Mouse (Mus musculus) kidney, postnatal 36 days (tissue): ENCODE measurements around the gene Rab11fip3.

ENCODE experiments used
- DNase-seq, 2 experiments: peaks; one replicate each; pipeline ENCODE4 v3.0.0; 2021 to 2022; ENCODE audit warnings: mixed read lengths in 2 of 2

Rab11fip3 gene

GRCm38 (mm10) chr17:25985306-25986294, 83.8 kb downstream of the Rab11fip3 start, which contains the start of gene Capn15:
Gene Capn15 (minus strand): TSS chr17:25985796.
- peak; percentile 96 for DNase-seq

DNA sequence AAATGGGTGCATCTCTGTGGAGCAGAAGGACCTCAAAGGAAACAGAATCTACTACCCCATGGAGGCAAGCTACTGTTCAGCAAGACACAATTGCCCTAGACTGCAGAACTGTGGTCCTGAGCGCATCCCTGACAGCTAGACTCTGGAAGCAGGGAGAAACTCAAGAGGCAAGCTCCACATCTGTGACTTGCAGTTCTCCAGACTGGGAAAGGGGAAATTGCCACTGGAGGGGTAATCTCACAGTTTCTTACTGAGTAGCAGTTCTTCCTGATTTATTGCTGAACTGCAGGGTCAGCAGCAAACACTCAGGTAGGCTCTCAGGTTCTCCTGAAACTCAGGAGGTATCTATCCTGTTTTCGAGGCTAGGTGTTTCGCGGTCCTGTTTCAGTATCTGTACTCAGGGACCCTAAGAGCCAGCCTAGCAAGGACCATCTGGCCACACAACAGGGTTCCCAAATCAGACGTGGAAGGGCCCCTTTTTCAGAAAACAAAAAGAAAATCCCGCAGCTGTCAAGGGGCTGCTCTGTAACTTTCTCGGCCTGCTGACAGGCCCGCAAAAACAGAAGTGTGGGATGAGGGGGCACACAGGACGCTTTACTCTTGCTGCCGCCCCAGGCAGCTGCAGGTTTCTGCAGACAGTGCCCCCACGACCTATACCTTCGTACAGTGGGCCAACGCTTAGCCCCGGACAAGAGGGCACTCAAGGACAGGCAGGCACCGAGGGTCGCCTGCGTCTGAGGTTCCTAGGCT, 84.6 kb downstream of the Rab11fip3 start:
- no peak for DNase-seq

DNA sequence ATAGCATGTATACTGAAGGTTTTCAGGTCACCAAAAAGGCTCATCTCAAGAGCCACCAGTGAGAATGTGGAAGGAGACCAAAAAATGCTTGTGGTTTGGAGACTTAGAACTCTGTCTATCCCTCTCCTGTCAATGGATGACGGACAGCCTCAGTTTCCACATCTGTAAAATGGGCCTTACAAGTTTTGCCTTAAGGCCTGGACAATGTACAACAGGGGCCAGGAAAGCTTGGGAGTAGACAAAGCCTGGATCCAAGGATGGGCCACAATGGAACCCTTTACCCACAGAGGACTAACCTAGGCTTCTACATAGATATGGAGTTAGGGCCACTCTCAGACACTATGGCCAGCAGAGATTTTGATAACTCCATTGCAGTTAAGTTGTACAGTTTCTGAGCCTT, 85.3 kb downstream of the Rab11fip3 start:
- no peak for DNase-seq

- no peak for DNase-seq
Measured at GRCm38 (mm10) chr17:25982913-25983312, 86.4 kb downstream of the Rab11fip3 start.

GRCm38 (mm10) chr17:25980854-25981253, 88.5 kb downstream of the Rab11fip3 start:
- DNase-seq: peak; percentile 57 to 70

GRCm38 (mm10) chr17:25979829-25980738, 89.3 kb downstream of the Rab11fip3 start:
- peak; percentile 53 to 64 for DNase-seq

GRCm38 (mm10) chr17:25970954-25971707, 98.2 kb downstream of the Rab11fip3 start:
- no peak for DNase-seq

- DNase-seq: no peak
Measured at GRCm38 (mm10) chr17:25970448-25970847, 98.9 kb downstream of the Rab11fip3 start.

DNA sequence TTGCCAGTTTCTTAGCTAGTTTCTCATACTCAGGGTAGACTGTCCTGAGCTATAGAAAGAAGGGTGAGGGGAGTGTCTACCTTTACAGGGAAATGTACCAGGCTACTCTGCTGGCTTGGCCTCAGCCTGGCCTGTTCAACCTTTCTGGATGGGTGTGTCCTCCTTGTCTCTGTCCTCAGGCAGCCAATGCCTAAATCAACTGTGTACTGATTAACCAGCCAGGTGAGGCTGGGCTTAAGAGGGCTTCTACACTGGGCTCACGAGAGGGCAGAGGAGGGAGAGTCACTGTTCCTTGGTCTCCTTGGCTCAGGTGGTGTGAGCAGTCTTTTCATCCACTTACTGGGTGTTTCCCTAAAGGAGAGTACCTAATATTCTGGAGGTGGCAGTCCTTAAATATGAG, 101.2 kb downstream of the Rab11fip3 start:
- DNase-seq: peak; percentile 69 to 84

DNA sequence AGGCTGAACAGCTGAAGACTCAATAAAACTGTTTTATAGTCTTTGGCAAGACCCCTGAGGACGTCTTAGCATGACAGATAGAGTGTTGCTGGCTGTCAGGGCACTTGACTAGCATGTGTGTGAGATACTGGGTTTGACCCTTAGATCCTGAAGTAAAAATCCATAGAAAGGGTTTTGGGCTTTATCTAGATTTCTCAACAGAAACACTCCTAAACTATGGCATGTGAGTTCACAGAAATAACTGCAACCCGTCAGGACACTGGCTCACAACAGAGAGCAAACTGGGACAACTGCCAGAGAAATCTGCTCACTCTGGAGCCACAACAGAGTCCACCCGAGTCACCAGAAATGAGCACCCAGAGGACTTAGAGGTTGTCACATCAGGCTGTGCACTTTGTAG, 101.7 kb downstream of the Rab11fip3 start:
- peak; percentile 41 to 42 for DNase-seq

DNA sequence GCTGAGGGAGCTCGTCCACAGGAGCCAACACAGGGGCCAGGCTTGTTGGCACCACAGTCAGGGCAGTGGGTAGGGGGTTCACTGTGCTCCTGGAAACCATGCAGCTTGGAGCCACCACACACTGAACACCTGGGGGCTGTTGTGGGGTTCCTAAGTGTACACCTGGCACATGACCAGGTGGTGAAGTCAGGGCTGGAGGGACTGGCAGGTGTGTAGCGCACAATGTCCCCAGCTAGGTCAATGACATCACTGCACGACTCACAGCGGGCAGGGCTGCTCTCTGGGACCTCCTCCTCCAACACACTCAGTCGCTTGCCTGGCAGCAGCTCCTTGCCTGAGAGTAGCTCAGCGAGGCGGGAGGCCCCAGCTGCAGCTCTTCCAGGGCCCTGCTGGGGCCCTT, 105.1 kb downstream of the Rab11fip3 start:
- no peak for DNase-seq

- no peak for DNase-seq
Measured at GRCm38 (mm10) chr17:25962413-25962905, 106.9 kb downstream of the Rab11fip3 start.

DNA sequence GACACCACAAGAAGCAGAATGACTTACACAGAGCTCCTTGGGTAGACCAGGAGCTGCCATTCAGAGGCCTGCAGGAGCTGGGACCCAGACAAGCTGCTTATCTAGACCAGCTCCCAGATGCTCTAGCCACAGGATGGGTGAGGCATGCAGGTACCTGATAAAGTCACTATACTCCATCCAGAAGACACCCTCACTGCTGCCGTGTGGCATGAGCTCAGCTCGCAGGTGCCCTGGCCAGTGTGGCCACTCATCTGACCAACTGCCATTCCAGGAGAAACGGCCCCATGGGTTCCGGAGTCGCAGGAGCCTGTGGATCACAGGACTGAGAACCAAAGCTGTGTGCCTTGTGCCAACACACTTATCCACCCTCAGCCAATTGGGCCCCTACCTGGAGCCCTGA, 107.8 kb downstream of the Rab11fip3 start:
- no peak for DNase-seq

DNA sequence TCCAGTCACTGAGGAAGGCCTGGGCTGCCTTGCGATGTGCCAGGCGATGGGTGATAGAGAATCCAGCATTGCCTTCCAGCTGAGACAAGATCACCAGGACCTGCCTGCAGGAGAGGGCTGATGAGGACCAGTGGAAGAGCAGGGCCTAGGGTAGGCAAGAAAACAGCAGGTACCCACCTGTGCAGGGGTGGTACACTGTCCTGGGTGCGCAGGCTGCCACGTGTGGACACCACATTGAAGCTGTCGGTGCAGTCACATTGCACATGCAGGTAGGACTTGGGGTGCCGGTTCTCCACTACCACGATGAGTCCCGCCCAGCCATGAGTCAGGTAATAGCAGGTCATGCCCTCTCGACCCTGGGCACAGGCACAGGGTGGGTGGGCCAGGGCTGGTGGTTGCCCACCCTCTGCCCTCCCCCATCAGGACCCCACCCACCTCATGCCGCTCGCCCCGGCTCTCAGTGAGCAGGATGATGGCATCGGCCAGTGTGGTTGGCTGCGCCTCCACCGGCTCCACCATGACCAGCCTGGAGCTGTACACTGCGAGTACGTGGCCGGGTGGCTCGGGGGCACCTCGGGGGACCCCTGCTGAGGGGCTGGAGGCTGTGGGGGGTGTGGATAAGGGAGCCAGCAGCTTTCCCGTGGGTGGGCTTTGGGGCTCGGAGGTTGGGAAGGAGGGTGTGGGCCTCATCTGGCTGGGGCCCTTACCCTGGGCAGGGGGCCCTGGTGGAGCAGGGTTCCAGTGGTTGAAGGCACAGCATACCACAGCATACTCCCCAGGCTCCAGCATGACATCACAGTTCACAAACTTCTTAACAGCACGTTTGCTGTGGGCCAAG, 109.5 kb downstream of the Rab11fip3 start:
- no peak for DNase-seq

DNA sequence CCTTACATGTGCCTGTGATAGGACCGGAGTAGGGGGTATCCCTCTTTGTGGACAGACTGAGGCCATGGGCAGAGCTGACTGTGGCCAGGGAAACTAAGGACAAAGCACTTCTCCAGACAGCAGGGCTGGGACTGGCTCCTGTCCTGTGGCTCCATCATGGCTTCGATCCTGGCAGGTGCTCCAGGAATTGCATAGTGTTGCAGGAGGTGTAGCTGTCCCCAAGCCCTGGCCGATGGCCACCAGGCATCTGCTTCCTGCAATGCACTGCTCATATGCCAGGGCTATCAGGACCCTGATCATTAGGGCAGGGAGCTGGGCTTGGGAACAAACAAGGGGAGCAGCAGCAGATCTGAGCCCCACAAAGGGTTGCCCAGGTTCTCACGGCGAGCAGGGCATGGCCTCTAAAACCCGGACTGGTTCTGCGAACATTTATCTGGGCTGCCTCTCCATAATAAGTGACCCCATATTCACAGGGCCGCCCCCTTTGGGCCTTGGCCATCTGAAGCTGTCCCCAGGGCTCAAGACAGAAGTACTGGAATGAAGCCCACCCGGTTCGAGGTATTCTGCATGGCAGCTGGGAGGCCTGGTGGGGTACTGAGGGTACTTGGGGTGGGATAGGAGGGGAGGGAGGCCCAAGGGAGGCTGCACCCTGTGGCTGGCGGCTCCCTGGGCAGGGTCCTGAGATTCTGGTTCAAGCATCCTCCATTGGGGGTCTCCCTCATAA, 110.4 kb downstream of the Rab11fip3 start:
- DNase-seq: no peak

- no peak for DNase-seq
Measured at GRCm38 (mm10) chr17:25957586-25958051, 111.7 kb downstream of the Rab11fip3 start.

- no peak for DNase-seq
Measured at GRCm38 (mm10) chr17:25956631-25957030, 112.7 kb downstream of the Rab11fip3 start.

GRCm38 (mm10) chr17:25956201-25956600, 113.2 kb downstream of the Rab11fip3 start:
- no peak for DNase-seq

DNA sequence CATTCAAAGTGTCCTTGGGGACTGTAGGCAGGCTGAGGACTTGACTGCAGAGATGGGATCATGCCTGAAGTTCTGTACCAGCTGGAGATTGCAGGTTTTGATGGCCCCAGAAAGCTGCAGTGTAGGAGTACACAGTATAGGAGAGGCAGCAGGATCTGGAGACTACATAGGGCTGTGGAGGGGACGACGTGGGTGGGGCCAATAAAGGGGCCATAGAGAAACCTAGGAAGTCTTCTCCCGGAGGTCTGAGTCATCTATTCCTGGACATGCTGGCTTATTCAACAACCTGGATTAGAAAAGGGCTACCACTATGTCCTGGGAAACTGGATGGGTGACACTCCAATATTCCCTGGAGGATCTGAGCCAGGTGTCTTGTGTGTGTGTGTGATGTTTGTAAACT, 113.6 kb downstream of the Rab11fip3 start:
- DNase-seq: no peak

DNA sequence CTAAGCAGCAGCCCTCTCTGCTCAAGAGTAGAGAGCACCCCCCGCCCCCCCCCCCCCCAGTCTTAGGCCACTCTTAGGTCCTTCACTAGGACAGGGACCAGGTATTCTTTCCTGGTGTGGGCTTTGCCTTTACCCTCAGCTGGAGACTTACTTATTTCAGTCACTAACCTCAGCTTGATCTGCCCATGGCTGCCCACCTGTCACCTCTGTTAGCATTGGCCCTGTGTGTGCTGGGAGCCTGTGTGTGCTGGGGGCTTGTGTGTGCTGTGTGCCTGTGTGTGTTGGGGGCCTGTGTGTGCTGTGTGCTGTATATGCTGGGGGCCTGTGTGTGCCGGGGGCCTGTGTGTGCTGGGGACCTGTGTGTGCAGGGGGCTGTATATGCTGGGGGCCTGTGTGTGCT, 114.7 kb downstream of the Rab11fip3 start:
- no peak for DNase-seq
